Mouse (Mus musculus): Measurements from ENCODE around the gene Cox10. TPM values are rescaled to one million over a fixed set of nuclear protein-coding genes. Genes with fewer than 3 reads are reported as not detected.

The Cox10 gene
- polyA plus RNA-seq, 1 experiment from 2014 or later: 17.7 TPM

- ChIA-PET POLR2A (no interaction called here), CTCF (interaction anchor here (2.0 kb wide), 1 partner anchor 10 kb away, joined by 5 read pairs; no protein-coding TSS in a partner anchor)
- no peaks in the 10 kb centered on the region for H3K27me3 ChIP-seq
- DNase-seq (ENCODE audit: low read depth, low spot score) (no peak), ATAC-seq (no peak)
- in situ Hi-C loops (cut with MboI; ENCODE audit: low pct_unique_long_range_greater_than_20kb): no loop called here
- no peak for TF ChIP-seq CTCF (IDR thresholded peaks at IDR 0.05)
These were observed 94.6 kb downstream of the Cox10 start for GRCm38 (mm10) chr11:63984622-63985168.

DNA sequence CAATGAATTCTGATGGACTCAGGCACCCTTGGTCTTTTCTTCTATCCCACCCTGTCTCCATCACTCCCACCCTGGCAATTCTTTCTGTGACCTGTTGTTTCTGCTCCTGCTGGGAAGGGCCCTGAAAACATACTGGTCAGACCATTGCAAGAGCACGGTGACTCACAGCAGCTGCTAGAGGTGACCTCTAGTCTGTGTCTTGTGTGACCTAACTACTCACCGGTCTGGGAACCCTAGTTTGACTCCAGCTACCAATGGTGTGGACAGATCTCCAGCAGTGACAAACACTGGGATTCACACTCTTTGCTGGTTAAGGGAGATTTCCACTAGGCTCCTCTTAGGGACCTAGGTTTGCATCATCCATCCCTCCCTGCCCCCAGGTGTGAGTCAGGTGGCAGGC is 101.5 kb downstream of the Cox10 start:
- ChIA-PET CTCF (no interaction called here), POLR2A (no interaction called here)
- no peak for TF ChIP-seq CTCF (IDR thresholded peaks at IDR 0.05)
- in situ Hi-C loops (cut with MboI; ENCODE audit: low pct_unique_long_range_greater_than_20kb): no loop called here
- DNase-seq (ENCODE audit: low read depth, low spot score) (no peak), ATAC-seq (no peak)
- no peaks in the 10 kb centered on the region for H3K27me3 ChIP-seq

DNA sequence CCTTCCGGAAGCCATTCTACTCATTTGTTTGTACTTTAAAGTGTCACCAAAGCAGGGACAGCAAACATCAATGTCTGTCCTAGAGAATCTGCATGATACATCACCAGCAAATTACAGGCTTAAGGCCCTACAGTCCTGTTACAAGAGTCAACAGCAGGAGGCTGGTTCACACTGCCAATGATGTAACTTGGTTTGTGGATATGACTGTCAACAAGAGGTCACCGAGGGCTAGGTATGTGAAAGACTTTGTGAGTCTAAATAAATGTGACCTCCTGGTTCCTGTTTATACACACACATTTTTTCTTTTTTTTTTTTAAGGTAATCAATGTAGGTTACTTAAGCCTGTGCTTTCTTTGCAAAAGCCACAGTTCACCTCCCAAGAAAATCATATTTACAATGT is 102.5 kb downstream of the Cox10 start:
- ATAC-seq (no peak), DNase-seq (ENCODE audit: low read depth, low spot score) (no peak)
- no peak for TF ChIP-seq CTCF (IDR thresholded peaks at IDR 0.05)
- in situ Hi-C loops (cut with MboI; ENCODE audit: low pct_unique_long_range_greater_than_20kb): no loop called here
- POLR2A ChIA-PET: no interaction called here
- CTCF ChIA-PET: no interaction called here
- H3K27me3 ChIP-seq: no peaks in the 10 kb centered on the region

DNA sequence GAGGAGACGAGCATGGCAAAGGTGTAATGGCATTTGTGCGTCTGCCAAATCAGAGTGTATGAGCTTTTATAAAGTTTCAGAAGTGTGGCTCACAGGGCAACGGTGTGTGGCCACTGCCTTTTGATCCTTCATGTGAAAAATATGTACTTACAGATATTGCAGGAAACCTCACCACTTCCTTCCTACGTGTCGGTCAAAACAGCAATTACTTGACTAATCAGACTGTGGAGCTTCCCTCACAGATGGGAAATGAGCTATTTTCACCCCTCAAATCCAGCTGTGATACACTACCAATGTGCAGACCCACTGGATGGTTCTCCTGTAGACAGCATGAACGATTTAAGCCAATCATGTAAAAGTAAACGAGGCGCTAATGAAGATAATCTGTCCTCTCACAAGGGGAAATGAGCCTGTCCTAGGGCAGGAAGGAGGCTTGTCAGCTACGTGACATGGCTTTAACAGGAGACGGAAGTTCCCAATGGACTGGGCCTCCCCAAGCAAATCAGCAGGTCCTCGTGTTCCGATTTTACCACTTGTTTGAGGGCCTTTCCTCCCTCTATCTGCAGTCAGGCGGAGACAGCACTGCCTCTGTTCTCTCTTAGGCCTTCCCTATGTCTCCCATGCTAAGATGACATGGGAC is 103.9 kb downstream of the Cox10 start:
- POLR2A ChIA-PET: no interaction called here
- in situ Hi-C loops (cut with MboI; ENCODE audit: low pct_unique_long_range_greater_than_20kb): no loop called here

GRCm38 (mm10) chr11:63973973-63974372 is 105.3 kb downstream of the Cox10 start:
- POLR2A ChIA-PET: interaction anchor here (0.5 kb wide), 1 partner anchor 287 kb away, joined by 3 read pairs; no protein-coding TSS in a partner anchor
- no peaks in the 10 kb centered on the region for H3K27me3 ChIP-seq
- DNase-seq (ENCODE audit: low read depth, low spot score) (no peak), ATAC-seq (no peak)
- CTCF ChIA-PET: no interaction called here
- TF ChIP-seq CTCF (IDR thresholded peaks at IDR 0.05): no peak
- in situ Hi-C loops (cut with MboI; ENCODE audit: low pct_unique_long_range_greater_than_20kb): no loop called here

More for the DNA sequence above, 103.9 kb downstream of the Cox10 start:
- CTCF ChIA-PET: interaction anchor here (1.0 to 1.3 kb wide), 2 partner anchors 13 to 25 kb away, joined by 3 read pairs; no protein-coding TSS in a partner anchor
- DNase-seq (ENCODE audit: low read depth, low spot score) (no peak), ATAC-seq (no peak)
- no peak for TF ChIP-seq CTCF (IDR thresholded peaks at IDR 0.05)
- H3K27me3 ChIP-seq: no peaks in the 10 kb centered on the region

- POLR2A ChIA-PET: no interaction called here
- no peaks in the 10 kb centered on the region for H3K27me3 ChIP-seq
These were observed 107.8 kb downstream of the Cox10 start for GRCm38 (mm10) chr11:63971462-63971861.

GRCm38 (mm10) chr11:63970818-63971217 is 108.5 kb downstream of the Cox10 start:
- no peak for TF ChIP-seq CTCF (IDR thresholded peaks at IDR 0.05)
- ChIA-PET POLR2A (no interaction called here), CTCF (interaction anchor here (1.4 kb wide), 1 partner anchor 40 kb away, joined by 3 read pairs; no protein-coding TSS in a partner anchor)
- no peak for ATAC-seq
- in situ Hi-C loops (cut with MboI; ENCODE audit: low pct_unique_long_range_greater_than_20kb): no loop called here
- DNase-seq (ENCODE audit: low read depth, low spot score): no peak
- no peaks in the 10 kb centered on the region for H3K27me3 ChIP-seq

More at GRCm38 (mm10) chr11:63971462-63971861, 107.8 kb downstream of the Cox10 start:
- no peak for TF ChIP-seq CTCF (IDR thresholded peaks at IDR 0.05)
- in situ Hi-C loops (cut with MboI; ENCODE audit: low pct_unique_long_range_greater_than_20kb): no loop called here
- ATAC-seq (no peak), DNase-seq (ENCODE audit: low read depth, low spot score) (no peak)
- CTCF ChIA-PET: interaction anchor here (1.4 kb wide), 2 partner anchors 39 to 928 kb away, joined by 3 to 4 read pairs; no protein-coding TSS in a partner anchor

GRCm38 (mm10) chr11:63969205-63969910 is 109.9 kb downstream of the Cox10 start:
- in situ Hi-C loops (cut with MboI; ENCODE audit: low pct_unique_long_range_greater_than_20kb): no loop called here
- ChIA-PET POLR2A (no interaction called here), CTCF (no interaction called here)
- no peak for TF ChIP-seq CTCF (IDR thresholded peaks at IDR 0.05)
- H3K27me3 ChIP-seq: no peaks in the 10 kb centered on the region
- DNase-seq (ENCODE audit: low read depth, low spot score): no peak
- ATAC-seq: no peak

GRCm38 (mm10) chr11:63968388-63969035 is 110.8 kb downstream of the Cox10 start:
- no peaks in the 10 kb centered on the region for H3K27me3 ChIP-seq
- POLR2A ChIA-PET: no interaction called here
- DNase-seq (ENCODE audit: low read depth, low spot score) (no peak), ATAC-seq (no peak)
- CTCF ChIA-PET: no interaction called here
- TF ChIP-seq CTCF (IDR thresholded peaks at IDR 0.05): no peak
- in situ Hi-C loops (cut with MboI; ENCODE audit: low pct_unique_long_range_greater_than_20kb): no loop called here

DNA sequence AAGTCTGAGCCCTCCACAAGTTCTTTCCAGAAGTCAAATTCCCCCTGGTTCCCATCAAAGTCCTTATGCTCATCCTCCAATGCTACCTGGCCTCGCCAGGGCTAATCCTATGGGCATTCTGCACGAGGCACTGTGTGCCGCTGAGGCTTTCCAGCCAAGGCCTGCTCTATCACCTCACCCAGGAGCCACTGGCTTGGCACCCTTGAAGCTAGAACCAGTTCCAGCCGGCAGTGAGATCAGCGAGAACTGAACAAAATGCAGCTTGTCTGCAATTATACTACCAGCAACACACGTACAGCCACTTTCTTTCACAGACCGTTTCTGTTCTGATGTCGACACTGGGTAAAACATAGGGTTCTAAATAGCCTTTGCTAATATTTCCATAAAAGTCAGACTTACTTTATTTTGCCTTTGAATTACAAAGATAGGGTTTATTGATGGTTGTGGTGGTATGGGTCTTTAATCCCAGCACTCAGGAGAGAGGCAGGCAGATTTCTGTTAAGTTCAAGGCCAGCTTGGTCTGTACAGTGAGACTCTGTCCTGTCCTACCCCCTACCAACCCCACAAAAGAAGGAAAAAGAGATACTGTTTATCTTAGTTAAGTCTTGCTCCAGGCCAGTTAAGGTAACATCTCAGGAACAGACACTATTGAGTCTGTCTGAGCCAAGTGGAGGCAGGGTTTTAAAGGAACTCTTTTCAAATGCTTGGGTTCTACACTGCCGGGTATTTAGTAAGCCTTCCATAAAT is 111.5 kb downstream of the Cox10 start:
- TF ChIP-seq CTCF (IDR thresholded peaks at IDR 0.05): no peak
- H3K27me3 ChIP-seq: no peaks in the 10 kb centered on the region
- in situ Hi-C loops (cut with MboI; ENCODE audit: low pct_unique_long_range_greater_than_20kb): no loop called here
- ChIA-PET POLR2A (no interaction called here), CTCF (no interaction called here)
- DNase-seq (ENCODE audit: low read depth, low spot score) (no peak), ATAC-seq (no peak)
